Mouse (Mus musculus) urinary bladder, postnatal 25 days (tissue): ENCODE measurements at regions not wholly inside any gene's neighbourhood (a gene's known extent, or its start where the extent isn't known, plus 50 kb on each side); places are given as distances from the start of the nearest gene placed in this dataset.
"Not testable (repeated sequence)": the region's sequence is repeated elsewhere in the genome, so short reads cannot be mapped to it uniquely, and the experiment has no call there.

Experiments used
- DNase-seq: peaks from one replicate; pipeline ENCODE4 v3.0.0; 2022; ENCODE audit warnings: low spot score

DNA sequence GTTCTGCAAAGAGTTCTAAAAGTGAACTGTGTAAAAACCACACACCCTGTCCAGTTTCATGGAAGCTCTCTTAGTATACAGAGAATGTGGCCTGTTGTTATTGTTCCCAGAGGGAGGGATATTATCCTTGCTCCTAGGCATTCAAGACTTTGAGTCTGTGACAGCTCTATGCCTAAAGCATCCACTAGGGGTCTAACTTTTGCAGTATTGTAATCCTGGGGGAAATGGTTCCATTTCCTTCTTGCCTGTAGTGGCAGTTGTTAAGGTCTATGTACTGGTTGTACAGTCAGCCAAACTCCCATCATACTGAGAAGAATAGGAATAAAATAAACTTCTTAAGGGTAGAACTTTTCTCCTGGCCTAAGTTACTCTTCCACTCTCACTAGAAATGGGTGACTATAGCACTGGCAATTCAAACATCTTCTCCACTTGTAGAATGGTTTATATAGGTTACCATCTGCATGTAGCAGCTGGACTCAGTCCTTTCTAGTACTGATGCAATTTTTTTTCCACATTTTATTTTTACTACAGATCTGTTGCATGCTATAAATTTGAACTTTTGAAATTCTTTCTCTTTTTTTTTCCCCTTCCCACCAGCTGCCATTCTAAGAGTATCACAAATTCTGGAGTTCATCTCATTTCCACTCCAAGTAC lies 51.4 kb upstream of the Dpt start:
- DNase-seq, result no peak

DNA sequence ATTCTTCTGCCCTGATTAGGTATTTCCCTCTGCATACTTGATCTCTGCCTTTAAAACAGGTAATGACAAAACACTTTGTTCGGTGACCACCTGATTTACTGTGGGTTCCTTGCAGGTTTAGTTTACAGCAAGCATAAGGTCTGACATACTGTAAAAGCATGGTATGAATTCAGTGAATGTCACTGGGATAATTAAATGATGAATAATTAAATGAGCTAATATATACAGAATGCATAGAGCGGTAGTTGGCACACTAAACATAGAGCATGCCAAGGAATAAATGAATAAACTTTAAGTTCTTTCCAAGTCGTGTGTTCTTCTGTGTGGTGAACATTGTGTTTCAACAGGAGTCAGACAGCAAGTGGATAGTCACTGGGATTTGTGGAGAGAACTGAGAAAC lies 51.9 kb upstream of the Dpt start:
- no peak for DNase-seq

DNA sequence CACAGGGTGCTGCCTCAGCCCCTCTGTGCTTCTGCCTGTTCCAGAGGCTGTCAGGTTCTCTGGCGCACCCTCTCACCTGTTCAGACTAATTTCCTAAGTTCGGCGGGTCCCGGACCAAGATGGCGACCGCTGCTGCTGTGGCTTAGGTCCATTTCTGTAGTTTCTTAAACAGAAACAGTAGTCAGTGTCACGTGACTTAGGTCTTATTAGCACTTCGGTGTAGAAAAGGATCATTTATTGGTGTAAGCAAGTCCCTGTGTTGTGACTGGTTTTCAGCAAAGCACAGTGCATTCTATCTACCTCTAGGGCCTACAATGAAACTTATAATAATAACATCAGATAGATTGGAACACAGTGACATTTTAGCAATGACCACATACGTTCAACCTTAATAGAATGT lies 53.5 kb upstream of the Dpt start:
- not testable (repeated sequence) for DNase-seq

DNA sequence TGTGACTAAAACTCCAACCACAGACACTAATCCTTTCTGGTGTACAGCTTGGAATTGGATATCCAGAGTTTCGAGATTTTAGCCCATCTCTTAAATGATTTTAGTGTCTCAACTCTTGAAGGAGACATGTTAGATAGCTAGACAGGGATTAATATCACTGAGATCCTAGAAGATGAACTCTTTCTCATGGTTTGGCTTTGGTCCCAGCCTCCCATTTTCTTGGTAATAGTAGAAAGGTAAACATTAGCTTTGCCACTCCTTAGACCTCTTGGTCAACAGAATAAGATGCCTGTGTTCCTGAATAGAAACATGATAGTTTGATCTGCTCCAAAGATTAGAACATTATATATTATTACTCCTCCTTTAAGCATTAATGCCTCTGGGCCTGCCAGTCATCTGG lies 60.8 kb upstream of the Dpt start:
- DNase-seq, result no peak

DNA sequence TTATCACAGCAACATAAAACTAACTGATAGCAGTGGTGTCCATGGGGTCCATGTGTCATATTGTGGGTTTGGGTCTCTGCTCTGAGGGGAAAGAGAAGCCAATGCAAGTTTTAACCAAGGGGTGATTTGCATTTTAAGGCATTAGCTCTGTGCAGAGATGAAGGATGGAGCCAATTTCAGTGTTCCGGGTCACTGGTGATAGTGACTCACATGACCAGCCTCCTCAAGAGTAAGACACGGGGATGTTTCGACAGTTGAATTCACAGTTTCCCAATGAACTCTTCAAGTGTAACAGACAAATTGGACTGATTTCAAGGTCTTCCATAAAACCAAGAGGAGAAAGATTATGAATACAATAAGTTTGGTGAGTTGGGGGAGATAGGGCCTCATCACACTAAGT lies 62.7 kb upstream of the Dpt start:
- DNase-seq, result no peak

DNA sequence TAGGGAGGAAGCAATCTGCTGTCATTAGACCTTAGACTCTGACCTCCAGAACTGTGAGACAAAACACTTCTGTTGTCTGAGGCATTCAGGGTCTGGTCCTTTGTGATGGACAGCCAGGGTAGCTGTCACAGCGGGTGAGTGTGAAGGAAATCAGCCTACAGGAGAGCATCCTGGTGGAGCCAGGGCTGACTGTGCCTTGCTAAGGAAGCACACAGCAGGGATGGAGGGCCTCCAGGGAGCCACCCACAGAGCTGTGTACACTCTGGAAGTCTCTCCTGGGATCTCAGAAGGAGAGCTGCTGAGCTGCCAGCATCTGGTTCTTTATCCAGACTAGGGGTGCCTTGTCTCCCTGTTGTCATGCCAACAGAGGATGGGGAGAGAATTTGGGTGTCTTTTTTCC lies 74.4 kb upstream of the Dpt start:
- no peak for DNase-seq

DNA sequence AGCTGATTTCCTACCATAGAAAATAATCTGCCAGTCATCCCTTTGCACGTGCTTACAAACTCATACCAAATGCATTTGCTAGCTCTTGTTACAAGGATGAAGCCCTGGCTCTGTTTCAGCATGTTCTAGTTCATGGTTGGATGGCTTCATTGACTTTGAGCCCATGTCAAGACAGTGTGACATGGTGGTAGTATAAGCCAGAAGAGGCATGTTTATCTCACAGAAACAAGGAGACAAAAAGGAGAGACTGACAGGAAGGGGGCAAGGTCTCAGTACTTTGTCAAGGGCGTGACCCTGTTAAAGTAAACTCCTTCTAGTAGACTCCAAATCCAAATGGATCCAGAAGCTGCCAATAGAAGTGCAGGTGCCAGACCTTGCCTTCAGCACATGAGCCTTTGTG lies 81.5 kb upstream of the Dpt start:
- DNase-seq, result no peak

DNA sequence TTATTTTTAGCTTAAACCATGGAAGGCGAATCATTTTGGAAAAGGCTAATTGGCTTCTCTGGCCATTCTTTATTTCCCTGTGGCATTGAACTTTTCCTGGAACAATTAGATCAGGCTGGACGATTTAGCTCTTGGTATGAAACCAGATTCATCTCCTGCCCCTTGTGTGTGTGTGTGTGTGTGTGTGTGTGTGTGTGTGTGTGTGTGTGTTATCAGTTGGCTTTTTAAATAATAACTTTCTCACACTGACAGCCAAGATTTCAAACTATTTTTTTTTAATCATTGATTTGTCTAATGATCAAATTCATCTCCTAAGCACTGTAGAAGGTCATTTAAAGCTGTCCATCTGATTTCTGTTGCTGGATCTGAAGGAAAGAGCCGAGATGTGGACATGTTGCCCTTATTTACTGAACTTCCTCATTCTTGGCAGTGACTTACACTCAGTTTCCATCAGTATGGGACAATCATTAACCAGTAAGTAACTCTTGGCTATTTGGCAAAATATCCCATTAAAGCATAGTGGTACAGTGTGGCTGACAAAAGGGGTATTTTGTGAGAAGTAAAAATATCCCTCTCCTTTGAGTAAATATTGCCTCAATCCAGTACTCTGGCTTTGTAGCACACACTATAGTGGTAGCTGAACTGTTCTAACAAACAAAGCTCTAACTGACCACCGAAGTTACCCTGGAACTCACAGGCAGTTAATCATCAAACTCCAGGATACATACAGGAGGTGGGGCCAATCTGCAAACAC lies 82.5 kb upstream of the Dpt start:
- no peak for DNase-seq

DNA sequence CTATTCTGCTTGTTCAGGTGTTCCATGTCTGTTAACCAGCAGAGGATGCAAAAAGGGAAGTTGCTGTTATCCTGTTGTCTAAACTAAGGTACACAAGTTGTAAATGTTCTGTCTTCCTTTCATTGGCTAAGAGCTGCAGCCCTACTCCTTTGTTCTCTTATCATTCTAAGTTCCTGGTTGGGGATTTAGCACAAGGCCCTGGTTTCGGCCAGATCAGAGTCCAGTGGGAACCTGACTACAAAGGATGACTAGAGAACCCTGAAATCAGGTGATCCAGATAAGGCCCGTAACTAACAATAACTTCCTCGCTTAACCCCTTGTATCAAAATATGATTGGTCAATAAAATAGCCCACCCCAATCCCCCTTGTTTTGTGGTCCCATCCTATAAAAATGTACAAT lies 83.9 kb upstream of the Dpt start:
- DNase-seq, result no peak

DNA sequence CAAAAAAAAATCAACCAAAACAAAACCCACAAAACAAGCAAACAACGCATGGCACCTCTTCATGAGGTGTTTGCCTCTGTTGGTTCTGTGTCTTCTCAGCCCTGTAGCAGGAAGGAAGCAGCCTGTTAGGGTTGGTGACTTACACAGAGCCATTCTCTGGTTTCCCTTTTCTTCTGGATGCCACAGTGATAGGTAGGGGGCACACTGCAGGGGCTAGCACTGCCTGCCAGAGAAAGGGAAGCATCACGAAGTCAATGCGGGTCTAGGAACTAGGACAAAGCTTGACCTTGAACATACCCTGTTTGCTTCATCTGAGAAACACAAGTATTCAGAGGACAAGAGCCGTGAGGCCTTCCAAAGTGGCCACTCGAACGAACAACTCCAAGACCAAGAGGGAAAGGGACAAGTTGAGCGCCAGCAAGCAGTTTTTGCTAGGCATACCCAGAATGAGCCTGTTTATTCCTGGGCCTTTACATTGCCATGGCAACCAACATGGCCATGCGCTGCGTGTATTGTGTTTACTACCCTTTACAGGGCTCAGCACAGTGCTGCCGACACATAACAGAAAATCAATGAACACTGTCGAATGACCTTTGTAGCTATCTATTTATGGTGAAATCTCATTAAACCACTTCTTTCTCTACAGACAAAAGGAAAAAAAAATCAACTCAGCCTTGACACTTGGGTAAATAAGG lies 91.9 kb upstream of the Dpt start:
- DNase-seq, result no peak

DNA sequence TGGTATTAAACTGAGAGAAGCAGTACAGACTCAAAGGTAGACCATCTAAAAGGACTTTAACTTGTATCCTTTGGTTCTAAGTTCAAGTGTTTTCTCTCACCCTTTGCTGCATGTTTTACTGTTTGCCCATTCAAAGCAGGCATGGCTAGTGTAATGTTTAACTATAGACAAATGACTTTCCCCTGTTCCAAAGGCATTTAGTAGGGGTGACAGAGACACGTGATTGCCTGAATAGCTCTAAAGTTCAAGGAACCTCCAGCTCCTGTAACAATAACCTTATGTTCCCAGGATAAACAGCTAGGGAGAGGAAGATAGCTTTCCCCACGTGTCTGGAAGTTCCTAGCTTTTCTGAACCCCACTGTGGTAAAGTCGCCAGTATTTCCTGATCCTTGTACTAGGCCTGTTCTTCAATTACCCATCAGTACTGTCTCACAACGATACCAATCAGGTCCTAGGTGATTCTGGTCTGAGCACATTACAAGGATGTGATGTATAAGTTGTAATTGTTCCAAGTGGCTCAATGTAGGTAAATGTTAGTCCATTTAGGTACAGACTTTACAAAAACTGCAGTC lies 92.8 kb upstream of the Dpt start:
- no peak for DNase-seq

DNA sequence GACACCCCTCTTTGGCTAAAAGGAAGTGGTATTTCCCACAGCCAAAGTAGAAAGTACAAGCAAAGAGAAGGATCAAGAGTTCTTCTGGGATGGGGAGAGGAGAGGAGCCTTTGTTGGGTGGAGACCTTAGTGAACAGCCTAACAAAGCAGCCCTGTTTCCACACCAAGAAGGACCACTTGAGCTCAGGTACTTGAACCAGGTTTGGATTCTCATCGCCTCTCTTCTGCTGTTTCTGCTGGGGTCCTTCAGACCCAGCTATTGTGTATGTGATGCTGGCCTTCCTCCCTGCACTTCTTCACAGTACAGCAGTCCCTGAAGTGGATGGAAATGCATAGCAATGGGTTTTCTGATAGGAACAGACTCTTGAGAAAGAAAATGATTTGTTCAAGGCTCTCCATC lies 106.4 kb upstream of the Dpt start:
- no peak for DNase-seq

DNA sequence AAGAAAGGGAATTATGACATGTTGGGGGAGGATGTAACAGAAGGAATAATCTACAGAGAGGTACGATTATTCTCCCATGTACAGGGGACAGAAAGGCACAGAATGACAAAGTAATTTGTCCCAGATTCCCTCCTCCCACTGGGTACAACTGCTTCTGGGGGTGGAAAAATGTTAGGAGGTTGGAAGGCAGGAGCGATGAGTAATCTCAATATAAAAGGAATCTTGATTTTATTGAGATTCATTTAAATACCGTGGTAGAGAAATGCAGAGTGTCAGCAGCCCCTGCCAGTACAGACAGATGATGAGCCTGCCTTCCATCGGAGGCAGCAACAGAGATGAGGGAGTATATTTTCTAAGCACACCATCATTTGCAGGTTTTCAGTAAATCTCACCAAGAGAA lies 107.1 kb upstream of the Dpt start:
- no peak for DNase-seq

DNA sequence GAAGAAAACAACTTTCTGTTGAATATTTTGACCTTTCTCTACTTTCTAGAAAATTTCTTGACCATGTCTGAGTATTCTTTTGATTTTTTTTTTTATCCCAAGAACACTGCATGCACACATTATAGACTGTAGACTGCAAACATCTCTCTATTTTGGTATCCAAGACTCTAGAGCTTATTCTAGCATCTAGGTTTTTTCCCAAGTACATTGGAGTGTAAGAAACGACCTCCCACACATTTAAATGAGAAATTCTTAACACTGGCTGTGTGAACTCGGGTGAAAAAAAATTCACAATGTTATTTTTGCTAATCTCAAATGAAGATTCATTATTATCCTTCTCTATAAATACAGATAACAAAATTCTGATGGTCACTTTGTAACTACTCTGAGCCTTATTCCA lies 112.0 kb upstream of the Dpt start:
- DNase-seq, result no peak

DNA sequence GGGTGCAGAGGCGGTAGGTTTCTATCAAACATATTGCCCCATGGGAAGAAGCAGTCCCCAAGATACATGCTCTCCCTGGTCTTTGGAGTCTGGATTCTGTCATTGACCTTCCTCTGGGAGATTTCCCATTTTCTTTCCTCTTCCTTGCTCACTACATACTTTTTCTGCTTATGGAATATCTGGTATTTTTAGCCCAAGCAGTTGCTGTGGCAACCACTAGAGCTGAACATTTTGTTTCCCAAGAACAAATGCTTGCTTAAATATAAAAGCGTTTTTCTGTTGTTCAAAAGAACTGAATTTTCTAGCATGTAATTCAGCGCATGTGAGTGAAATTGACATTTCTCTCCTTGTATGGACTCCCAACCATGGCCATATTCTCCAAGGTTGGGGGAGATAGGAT lies 112.7 kb upstream of the Dpt start:
- DNase-seq, result no peak

DNA sequence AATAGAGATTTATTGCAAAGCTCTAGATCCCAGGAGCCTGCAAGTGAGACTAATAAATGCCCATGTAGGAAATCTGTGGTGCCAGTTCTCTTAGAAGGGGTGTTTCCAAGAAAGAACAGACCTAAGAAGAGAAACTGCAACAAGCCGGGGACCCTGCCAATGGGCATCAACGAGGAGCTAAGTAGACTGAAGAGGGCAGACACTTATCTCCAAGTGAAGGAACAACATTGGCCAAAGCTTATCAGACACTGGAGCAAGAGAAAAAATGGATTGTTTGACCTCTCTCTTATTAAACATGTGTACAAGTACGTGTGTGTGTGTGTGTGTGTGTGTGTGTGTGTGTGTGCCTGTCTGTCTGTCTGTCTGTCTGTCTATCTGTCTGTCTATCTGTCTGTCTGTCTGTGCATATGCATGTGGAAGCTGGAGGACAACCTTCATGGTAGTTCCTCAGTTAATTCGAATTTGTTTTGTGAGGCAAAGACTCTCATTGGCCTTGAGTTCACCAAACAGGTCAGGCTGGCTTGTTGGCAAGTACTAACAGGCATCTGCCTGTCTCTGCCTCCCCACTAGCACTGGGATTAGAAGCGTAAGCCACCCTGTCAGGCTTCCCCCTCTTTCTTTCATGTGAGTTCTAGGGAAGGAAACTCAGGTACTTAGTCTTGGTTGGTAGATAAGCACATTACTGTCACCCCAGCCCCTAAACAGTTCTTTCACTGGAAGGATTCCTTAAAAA lies 113.4 kb upstream of the Dpt start:
- DNase-seq, result no peak

DNA sequence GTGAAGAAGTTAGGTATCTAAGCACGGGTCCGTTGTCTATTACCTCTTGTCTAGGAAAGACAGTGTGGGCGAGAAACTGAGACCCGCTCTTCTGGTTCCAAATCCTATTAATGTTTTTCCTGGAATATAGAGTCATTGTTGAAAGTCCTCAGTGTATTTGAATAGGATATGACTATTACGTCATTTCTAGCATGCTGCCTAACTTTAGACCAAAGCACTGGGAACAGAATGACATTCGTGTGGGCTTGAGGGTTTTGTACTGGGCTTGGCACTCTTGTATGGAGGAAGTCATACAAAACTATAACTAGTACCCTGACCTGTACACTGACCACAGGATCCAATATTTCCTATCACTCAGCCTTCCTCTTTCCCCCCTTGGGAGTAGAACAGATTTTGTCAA lies 114.0 kb upstream of the Dpt start:
- DNase-seq, result no peak

DNA sequence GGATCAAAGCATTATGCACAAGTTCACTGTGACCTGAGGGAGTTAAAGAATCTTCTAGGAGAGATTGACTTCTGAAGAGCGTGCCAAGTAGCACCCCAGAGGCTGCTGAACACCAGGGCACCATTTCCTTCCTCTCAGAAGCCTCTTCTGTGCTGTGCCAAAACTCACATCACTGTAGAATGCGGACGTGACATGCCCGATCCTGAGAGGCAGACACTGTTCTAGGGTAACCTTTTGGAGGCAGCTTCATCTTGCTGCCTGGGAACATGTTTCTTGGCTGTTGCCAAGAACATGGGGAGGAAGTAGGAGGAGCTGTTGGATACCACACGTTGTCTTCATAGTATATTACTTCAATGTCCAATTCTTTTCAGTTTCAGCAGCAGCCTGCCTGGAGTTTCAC lies 114.9 kb upstream of the Dpt start:
- DNase-seq, result no peak

DNA sequence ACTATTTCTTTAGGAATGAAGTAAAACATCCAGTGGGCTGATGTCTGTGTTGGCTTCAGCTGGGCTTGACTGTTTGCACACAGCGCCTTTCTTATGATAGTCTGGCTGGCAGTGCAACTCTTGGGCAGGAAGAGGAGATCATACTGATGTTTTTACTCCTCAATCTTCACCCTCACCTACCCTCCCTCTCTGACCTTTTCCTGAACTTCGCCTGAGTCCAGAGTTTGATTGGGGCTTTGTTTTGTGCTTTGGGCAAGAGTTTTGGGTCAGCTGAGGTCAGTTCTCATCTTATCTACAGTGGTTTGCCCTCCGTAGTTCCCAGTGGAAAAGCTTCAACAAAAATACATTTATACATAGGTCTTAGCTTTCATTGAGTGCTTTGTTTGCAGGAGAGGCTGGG lies 118.1 kb upstream of the Dpt start:
- no peak for DNase-seq

DNA sequence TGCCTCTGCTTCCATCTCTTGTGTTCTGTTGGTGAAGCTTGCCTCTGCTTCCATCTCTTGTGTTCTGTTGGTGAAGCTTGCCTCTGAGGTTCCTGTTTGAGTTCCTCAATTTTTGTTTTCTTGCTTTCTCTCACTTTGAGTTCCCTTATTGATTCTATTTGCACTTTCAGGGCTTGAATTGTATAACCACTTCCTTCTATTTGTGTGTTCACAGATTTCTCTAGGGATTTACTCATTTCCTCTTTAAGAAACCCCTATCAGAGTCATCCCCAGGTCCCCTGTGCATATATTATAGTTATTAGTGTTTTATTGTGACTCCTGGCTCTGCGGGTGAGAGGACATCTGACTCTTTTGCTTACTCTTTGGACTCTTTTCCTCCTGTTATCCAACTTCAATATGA lies 144.2 kb upstream of the Dpt start:
- DNase-seq, result no peak

DNA sequence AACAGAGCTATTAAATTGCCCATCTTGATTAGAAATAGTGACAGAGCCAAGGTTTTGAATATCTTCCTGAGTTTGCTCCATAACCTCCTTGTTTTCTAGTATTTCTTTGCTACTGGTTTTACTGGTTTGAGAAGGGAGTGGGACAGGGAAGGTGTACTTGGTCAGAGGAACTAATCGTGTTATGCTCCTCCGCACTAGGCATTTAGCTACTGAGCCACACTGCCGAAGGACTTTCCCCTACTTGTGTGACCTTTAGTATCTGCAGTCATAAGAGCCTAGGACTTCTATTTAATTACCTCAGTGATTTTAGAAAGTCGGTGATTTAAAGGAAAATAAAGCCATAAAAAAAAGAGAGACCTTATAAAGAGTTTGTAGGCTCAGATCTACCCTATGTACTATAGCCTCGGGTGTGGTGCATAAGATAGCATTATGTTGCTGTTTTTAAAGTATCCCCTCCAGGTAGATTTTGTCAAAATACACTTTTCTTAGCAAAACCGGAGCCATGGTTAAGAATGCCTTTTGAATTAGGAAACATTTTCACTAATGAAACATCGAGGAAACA lies 158.5 kb upstream of the Dpt start:
- DNase-seq, result no peak

DNA sequence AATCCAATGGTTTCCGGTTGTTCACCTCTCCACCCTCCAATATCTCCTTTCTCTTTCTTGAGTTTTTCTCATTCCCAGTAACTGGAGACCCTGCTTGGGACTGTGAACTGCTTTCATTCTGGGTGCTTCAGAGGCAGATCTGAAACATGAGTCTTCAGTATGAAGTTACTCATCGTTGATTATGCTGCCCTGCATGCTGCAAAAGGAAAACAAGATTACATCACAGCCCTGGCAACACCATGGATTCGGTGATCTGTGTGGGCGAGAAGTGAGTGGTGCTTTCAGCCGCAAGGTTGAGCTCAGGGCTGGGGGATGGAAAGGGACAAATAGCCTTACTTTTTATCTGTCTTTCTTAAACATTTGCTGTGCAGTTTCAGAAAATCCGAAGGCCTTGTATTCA lies 164.8 kb upstream of the Dpt start:
- peak; percentile 6 for DNase-seq
